Mouse (Mus musculus): ENCODE results near the gene Tor4a.

DNA sequence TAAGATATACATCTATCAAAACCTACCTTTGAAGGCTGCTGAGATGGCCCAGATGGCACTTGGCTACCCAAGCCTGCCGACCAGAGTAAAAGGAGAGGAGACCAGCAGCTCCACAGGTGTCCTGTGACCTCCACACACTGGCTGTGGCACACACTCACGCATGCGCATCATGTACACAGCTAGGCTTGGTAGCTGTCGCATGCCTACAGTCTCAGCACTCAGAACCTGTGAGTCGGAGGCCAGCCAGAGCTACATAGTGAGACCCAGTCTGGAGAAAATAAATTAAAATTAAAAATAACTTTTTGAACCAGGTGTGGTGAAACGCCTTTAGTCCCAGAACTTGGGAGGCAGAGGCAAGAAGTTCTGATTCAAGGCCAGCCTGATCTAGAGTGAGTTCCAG lies 8.8 kb downstream of the Tor4a start:
- no peak for TF ChIP-seq EP300 (IDR thresholded peaks at IDR 0.05; ENCODE audit: low read depth)
- TF ChIP-seq CTCF (IDR thresholded peaks at IDR 0.05; ENCODE audit: low read depth), result no peak
